Mouse (Mus musculus) Muller cell, postnatal 12 days (primary cell): ENCODE results near the gene Sod3.

ENCODE experiments used
- DNase-seq: peaks from one replicate; pipeline ENCODE4 v3.0.0-alpha.2; 2015; ENCODE audit errors: inconsistent ontology term

Sod3 gene

DNA sequence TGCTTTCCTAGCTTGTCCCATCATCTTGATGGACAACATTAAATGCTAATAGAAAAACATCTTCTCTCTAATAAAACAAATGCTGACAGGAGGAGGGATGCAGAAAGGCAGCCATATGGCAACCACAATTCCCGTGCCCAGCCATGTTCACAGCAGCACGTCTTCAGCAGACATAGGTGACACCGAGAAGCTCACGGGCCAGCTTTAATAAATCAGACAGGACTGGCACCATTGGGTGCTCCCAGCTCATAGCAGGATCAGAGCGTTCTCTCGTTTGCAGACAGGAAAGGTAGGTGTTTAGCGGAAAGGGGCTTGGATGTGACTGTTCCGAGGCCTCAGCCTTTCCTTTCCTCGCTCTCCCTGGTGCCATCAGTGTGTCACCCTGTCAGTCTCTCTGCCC lies 12.3 kb downstream of the Sod3 start:
- DNase-seq, result no peak

DNA sequence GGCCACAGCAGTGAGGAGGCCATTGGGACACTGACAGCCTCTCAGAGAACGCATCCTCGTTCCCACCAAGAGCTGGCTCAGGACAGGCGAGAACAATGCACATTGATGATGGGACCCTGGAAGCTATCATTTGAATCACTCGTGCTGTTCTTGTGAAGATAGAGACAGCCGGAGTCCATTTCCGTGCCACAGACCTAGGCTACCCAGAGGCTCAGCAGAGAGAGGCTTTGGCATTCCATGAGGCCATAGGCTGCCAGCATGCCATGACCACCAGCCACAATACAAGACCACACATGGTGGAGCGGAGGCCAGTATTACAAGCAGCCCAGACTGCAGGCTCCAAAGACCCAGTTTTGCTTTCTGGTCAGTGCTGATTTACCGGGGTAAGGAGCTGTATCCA lies 19.2 kb downstream of the Sod3 start:
- DNase-seq, result no peak

DNA sequence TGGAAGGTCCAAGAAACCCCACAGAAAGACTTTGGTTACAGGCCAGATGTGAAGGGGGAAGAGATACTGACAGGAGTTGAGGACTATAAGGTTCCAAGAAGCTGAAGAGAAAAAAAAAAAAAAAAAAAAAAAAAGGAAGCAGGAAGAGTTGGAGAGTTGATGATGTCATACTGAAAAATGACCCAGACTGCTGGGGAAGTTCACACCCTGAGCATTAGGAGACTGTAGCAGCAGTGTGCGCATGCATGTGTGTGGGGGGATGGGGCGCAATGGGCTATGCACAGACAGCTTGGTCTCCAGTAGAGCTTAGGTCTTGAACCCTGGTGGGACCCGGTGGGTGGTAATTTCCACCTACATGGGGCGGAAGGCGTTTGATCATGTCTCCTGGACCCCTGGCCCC lies 20.2 kb downstream of the Sod3 start:
- DNase-seq, result no peak

DNA sequence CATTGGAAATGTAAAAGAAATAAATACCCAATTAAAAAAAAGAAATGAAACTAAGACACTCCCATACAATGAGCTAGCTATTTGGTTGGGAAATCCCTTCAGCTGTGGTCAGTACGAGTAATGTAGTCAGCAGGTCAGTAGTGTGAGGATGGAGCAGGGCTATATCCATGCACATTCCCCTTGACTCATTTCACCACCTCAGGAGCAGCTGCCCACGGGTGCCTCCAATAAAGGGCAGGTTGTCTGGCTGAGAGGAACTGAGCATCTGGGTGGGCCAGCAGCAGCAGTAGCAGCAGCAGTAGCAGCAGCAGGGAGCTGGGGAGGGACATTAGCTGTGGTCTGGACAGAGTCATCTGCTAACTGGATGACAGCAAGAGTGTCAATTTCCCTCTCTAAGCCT lies 22.4 kb downstream of the Sod3 start:
- no peak for DNase-seq

DNA sequence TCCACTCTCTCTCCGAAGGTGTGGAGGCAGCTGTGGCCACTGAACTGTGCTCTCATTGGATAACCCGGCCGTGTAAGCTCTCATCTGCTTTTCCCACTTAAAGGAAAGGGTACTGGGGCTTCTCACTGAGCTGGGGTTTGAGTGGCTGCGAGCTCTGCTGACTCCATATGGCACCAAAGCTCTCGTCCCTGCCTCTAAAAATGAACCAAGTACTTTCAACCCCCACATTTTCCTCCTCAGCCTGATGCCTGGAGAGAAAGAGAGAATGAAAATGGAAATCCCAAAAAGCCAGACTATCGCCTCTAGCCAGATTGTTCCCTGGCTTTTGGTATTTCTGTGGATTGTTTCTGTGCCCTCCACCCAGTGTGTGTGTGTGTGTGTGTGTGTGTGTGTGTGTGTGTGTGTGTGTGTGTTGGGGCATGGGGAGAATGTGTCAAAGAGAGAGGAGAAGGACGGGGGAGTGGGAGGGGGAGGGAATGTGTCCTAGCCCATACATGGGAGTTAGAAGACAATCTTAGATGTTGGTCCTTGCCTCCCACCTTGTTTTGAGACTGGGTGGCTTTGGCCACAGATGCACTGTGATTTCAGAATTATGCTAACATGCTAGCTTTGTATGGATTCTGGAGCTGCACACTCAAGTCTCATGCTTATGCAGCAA lies 24.6 kb downstream of the Sod3 start:
- no peak for DNase-seq

DNA sequence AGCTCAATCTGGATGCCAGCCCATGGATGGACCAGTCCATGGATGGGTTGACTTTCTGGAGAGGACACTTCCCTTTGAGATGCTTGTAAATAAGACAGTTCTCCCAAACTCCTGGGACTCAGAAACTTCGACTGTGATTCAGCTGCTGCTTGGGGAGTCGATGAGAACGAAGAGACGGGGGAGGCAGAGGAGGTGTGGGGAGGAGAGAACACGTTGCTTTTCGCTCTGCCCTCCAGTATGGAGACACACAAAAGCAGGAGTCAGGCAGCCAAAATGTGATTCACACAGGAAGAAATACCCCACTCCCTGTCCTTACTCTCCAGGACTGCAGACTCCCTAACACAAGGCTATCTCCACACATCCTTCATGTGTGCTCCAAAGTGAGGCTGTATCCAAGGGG lies 26.8 kb downstream of the Sod3 start:
- DNase-seq, result no peak

DNA sequence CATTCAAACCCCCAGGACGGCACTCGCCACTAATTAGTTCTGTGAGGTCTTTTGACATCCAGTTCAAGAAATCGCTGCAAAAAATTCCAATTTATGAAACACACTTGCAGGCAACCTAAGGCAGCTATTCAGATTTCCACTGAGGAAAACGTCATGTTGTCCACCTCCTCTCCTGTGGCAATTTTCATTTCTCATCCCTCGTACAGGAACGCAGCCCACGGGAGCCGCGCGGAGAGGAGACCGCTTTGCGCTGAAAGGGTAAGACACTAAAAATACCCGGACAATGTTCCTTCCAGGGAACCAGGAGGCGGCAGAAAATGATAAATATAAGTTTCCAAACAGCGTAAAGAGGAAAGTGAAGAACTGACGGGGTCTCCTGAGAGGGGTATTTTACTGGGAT lies 27.9 kb downstream of the Sod3 start:
- no peak for DNase-seq

DNA sequence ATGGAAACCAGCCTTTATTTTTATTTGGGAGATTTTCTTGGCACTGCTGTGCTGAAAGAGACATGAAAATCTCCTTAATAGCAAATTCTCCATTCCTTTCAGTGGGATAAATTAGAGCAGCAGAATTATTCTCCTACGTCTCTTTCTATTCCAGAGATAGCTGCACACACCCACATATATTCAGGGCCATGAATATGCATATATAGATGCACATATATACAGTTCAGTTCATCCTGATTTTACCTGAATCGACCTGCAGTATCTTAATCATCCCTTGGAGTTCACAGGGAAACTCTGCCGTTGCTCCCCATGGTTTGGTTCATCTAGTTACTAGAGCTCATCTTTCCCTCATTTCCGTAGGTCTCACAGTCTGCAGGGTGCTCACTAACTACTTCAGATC lies 30.2 kb downstream of the Sod3 start:
- DNase-seq, result no peak

DNA sequence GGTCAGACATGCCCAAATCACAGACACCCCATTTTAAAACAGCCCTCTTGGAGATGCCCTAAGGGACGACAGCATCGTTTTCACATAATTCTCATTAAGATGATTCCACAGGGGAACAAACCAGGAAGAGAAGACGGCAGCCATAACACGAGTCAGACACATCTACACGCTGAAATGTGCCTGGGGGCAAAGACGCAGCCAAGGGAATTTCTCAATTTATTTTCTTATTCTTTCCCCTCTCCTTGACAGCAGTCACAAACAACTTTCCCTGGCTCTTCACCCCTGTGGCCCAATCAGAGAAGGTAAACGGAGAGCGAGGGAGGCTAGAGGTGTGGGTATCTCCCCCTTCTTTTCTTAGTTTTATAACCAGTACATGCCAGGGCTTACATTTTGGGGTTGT lies 40.8 kb downstream of the Sod3 start:
- DNase-seq, result no peak

DNA sequence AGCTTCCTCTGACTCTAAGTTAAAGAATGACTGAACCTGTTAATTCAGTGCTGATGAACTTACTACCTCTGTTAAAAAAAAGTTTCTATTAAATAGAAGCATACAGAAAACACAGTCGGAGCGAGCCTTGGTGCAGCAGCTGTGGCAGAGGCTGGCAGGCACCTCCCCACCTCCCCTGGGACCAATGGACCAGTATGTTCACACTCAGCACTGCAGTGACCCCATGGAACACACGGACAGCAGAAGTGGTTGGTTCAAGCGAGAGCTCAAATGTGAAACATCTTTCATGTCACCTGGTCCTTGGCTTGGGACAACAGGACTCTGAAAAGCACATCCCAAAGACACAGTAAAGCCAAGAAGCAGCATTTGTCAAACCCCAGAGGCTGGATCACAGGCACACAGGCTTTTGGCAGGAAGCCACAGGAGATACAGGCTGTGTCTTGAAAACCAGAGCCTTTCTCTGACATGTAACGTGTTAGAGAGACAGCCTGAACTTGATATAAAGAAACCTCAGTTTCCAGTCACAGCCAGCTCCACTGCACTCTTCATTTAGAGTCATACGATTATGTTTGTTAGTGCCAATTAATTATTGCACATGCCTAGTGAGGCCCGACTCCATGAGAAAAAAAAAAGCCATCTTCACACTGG lies 45.2 kb downstream of the Sod3 start:
- no peak for DNase-seq

DNA sequence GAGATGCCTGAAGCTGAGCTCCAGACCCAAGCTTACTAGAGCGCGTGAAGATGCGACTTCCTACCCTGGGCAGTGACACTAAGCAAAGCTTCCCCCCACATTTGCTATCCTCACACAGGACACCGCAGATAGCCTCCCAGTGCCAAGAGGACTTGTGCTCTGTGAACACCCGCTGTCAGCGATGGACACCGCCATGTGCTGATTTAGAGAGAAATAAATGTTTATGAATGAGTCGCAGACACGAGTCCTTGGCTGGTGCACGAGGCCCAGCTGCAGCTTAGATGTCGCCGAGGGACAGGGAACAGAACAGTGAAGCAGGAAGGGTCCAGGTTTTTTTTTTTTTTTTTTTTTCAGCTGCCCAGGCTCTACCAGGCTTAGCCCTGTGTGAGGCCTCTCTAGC lies 46.6 kb downstream of the Sod3 start:
- no peak for DNase-seq

DNA sequence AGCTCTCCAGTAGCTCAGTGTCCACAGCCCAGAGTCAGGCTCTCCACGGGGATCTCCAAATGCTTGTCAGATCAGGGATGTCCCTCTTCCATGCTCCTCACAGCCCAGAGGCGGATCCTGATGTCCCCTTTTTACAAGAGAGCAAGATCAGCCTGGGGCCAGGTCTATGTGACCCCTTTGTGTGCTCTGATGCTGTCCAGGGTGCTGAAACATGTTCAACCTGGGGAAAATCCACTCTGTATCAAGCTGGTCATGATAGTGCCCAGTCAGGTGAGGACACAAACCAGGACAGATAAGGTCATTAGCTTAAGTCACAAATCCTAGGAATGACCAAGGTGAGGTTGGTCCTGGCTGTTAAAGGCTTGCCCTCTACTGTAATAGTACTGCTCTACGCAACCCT lies 48.0 kb downstream of the Sod3 start:
- no peak for DNase-seq

DNA sequence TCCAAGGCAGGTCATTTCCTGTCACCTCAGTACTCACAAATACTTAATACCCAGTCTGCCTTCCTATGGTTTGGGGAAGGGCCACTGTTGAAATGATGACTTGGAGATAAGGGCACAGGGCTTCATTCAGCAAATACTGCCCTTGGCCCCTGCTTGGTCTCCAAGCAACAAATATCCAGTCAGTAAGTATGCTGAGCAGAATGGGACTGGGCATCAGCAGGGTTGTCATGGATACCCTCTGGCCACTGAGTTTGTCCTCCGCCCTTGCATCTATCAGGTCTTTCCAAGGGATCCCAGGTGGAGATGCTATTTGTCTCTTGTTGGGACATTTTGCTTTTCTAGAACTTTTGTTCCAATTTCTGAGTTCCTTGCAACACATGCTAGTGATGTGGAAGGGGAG lies 51.6 kb downstream of the Sod3 start:
- DNase-seq, result no peak

DNA sequence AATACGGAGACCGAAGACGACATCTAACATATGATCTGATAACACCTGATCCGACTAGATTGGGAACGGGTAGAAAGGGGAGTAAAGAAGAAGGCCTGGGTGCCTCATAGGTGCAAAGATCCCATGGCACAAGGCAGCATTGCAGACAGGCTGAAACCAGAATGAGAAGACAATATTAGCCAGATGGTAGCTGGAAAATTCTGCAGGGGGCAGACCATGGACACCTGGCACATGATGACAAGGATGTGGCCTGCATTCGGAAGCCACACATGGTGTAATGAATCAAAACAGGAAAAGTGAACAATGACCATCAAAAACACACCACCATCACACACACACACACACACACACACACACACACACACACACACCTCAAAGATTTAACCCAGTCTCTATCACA lies 52.3 kb downstream of the Sod3 start:
- no peak for DNase-seq

DNA sequence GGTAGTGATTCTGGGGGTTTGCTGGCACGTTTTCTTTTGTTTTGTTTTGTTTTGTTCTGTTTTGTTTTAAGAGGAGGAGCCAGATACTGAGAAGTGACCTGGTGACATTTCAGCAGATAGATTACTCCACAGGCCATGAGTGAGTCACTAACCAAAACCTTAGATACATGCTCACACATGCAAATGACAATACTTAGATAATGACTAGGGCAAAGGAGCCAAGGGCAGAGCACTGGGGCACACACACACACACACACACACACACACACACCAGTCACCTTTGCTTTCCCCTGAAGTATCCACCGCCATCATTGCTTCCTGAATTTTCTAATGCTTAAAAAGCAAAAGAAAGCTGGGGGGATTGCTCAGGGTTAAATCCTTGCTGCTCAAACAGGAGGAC lies 52.9 kb downstream of the Sod3 start:
- no peak for DNase-seq
